Mouse (Mus musculus): Measurements from ENCODE around the gene Olfr1049.

GRCm38 (mm10) chr2:86240189-86240588 is 17.9 kb downstream of the Olfr1049 start, which contains the start of gene Olfr1048:
- TF ChIP-seq EP300 (IDR thresholded peaks at IDR 0.05; ENCODE audit: insufficient read depth, low read depth, low read length), result no peak
- no peak for TF ChIP-seq CTCF (IDR thresholded peaks at IDR 0.05; ENCODE audit: low read depth, low read length)
- TF ChIP-seq POLR2A (IDR thresholded peaks at IDR 0.05; ENCODE audit: insufficient read depth, low read length), result no peak
